Mouse (Mus musculus) forebrain, embryonic 16.5 days (tissue): ENCODE data around the gene Creld1. TPM values are rescaled to one million over a fixed set of nuclear protein-coding genes. Genes with fewer than 3 reads are reported as not detected.

Source experiments
- ATAC-seq: fragments of 200-750 bp; cut with Nextera tagmentation; 2 replicates; pipeline ENCODE4 v1.8.0; 2017; ENCODE audit warnings: mild to moderate bottlenecking, moderate library complexity
- H3K27ac ChIP-seq: fragments of 300-500 bp; sonication (generic); 2 replicates; pipeline ENCODE4 v1.5.1; 2014; ENCODE audit warnings: low read length, control low read depth
- H3K27me3 ChIP-seq: fragments of 300-500 bp; sonication (generic); replicated peaks from 2 replicates; pipeline ENCODE4 v1.6.1; 2014; ENCODE audit warnings: low read length; ENCODE audit not compliant: control insufficient read depth, insufficient read depth
- H3K36me3 ChIP-seq: fragments of 300-500 bp; sonication (generic); 2 replicates; pipeline ENCODE4 v1.6.1; 2014; ENCODE audit not compliant: control insufficient read depth, insufficient read depth
- H3K4me1 ChIP-seq: fragments of 300-500 bp; sonication (generic); replicated peaks from 2 replicates; pipeline ENCODE4 v1.6.1; 2014; ENCODE audit warnings: low read length; ENCODE audit not compliant: control insufficient read depth, insufficient read depth
- H3K4me2 ChIP-seq: fragments of 300-500 bp; sonication (generic); 2 replicates; pipeline ENCODE4 v1.6.1; 2014; ENCODE audit warnings: mild to moderate bottlenecking, low read length, control low read depth
- H3K4me3 ChIP-seq: fragments of 300-500 bp; sonication (generic); replicated peaks from 2 replicates; pipeline ENCODE4 v1.5.1; 2014; ENCODE audit warnings: mild to moderate bottlenecking, low read length, control low read depth
- H3K9ac ChIP-seq: fragments of 300-500 bp; sonication (generic); replicated peaks from 2 replicates; pipeline ENCODE4 v1.6.1; 2014; ENCODE audit warnings: low read depth, low read length, control low read depth
- H3K9me3 ChIP-seq: fragments of 300-500 bp; sonication (generic); 2 replicates; pipeline ENCODE4 v1.6.1; 2016; ENCODE audit warnings: low read length; ENCODE audit not compliant: control insufficient read depth
- WGBS: fragments of 180-500 bp; shearing (Covaris S2); extraction: QIAGEN DNeasy Blood & Tissue Kit; methylation state at CpG from one replicate; pipeline ENCODE4 v1.1.7; 2014; 5-methylcytosine and 5-hydroxymethylcytosine counted together
- polyA plus RNA-seq: library from polyadenylated mRNA; unstranded; fragments of >200 nt; fragmentation: Nextera tagmentation; extraction: Ambion mirVana; gene quantifications from 2 replicates; pipeline ENCODE4 v1.2.1, GENCODE M21; 2015

The Creld1 gene
- polyA plus RNA-seq, 1 experiment from 2014 or later = 73.9 TPM

DNA sequence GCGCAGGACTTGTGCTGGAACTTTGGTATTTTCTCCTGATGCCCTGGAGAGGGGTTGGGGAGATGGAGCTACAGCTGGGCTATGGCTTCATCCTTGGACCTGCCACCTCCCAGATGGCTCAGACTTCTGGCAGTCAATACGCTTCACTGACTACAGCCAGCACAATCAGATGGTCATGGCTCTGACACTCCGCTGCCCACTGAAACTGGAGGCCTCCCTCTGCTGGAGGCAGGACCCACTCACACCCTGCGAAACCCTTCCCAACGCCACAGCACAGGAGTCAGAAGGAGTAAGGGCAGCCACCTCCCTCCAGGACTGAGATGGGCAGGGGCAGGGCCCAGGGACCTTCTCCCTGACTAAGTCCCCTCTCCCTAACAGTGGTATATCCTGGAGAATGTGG, 17.5 kb upstream of the Creld1 start:
- H3K9ac ChIP-seq = no peak overlapping the region
- H3K4me1 ChIP-seq = peaks cover 8% of the 10 kb centered on the region
- H3K9me3 ChIP-seq = no peaks in the 10 kb centered on the region
- no peak overlapping the region for H3K4me3 ChIP-seq
- no peak overlapping the region for H3K27ac ChIP-seq
- H3K36me3 ChIP-seq = no peaks in the 10 kb centered on the region
- WGBS = 57% methylated on average over 5 of the region's 5 CpGs
- H3K4me2 ChIP-seq = no peak overlapping the region
- H3K27me3 ChIP-seq = peaks cover 4% of the 10 kb centered on the region; the same call in 1 of the 2 replicates
- no peak for ATAC-seq

DNA sequence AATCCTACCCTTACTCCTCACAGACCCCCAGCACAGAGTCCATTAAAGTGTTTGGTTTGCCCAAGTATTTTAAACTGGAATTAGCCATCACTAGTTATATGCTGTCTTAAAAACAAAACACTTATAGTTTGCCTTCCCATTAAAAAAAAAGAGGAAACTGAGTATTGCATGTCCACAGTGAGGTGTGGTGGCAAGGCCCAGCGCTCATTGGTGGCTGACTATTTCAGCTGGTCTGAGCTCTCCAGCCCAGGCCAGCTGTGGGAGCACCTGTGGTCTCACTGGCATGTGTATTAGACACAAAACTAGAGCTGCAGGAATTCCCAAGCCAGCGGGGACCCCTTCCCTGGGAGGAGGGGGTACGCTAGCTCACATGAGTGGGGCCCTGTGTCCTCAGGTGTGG, 14.6 kb upstream of the Creld1 start:
- ATAC-seq = 0 out of 2 replicates have a peak, but pooled peaks have one; percentile 7

DNA sequence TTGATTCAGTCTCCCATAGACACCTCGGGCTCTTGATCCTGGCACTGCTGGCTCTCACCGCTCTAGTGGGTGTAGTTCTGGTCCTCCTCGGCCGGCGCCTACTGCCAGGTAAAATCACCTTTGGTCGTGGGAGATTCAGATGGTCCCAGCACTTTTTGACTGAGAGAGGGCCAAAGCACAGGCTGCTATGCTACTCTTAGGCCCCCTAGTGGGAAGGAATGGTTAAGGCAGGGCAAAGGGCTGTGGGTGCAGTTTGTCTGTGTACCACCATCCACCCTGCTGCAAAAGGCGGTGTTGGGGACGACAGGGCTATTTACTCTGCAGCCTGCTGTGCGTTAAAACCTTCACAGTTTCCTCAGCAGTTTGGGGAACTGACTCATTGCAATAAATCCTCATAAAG, 14.1 kb upstream of the Creld1 start:
- Histone ChIP-seq H3K9me3 (no peaks in the 10 kb centered on the region), H3K36me3 (no peaks in the 10 kb centered on the region), H3K27me3 (peaks cover 8% of the 10 kb centered on the region; the same call in 1 of the 2 replicates), H3K4me3 (peak overlapping the region; percentile 39; the same call in 1 of the 2 replicates), H3K9ac (peak overlapping the region; percentile 43; the same call in 1 of the 2 replicates), H3K4me2 (peak overlapping the region; percentile 59), H3K4me1 (peaks cover 8% of the 10 kb centered on the region), H3K27ac (no peak overlapping the region)
- peak; percentile 77 for ATAC-seq
- 7% methylated on average over 9 of the region's 9 CpGs for WGBS

More for the DNA sequence above, 14.6 kb upstream of the Creld1 start:
- no peak overlapping the region for H3K4me3 ChIP-seq
- H3K4me2 ChIP-seq = no peak overlapping the region
- WGBS = 61% methylated on average over 3 of the region's 3 CpGs
- H3K27ac ChIP-seq = no peak overlapping the region
- H3K4me1 ChIP-seq = peaks cover 8% of the 10 kb centered on the region
- H3K36me3 ChIP-seq = no peaks in the 10 kb centered on the region
- no peak overlapping the region for H3K9ac ChIP-seq
- H3K27me3 ChIP-seq = peaks cover 8% of the 10 kb centered on the region; the same call in 1 of the 2 replicates
- H3K9me3 ChIP-seq = no peaks in the 10 kb centered on the region

DNA sequence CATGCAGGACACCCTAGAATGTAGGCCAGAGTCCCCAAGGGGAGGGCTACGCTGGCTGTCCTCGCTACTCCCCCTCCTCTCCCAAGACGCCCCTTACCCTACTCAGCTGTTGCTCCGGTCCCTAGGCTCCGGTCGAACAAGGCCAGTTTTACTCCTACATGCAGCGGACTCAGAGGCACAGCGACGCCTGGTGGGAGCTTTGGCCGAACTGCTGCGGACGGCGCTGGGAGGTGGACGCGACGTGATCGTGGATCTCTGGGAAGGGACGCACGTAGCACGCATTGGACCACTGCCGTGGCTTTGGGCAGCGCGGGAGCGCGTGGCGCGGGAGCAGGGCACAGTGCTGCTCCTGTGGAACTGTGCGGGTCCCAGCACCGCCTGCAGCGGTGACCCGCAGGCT, 13.7 kb upstream of the Creld1 start:
- peaks cover 8% of the 10 kb centered on the region; the same call in 1 of the 2 replicates for H3K27me3 ChIP-seq
- H3K27ac ChIP-seq = no peak overlapping the region
- H3K9me3 ChIP-seq = no peaks in the 10 kb centered on the region
- H3K4me2 ChIP-seq = peak overlapping the region; percentile 59
- no peaks in the 10 kb centered on the region for H3K36me3 ChIP-seq
- WGBS = 1% methylated on average over 31 of the region's 31 CpGs
- peak; percentile 77 for ATAC-seq
- peaks cover 8% of the 10 kb centered on the region for H3K4me1 ChIP-seq
- H3K4me3 ChIP-seq = peak overlapping the region; percentile 39
- peak overlapping the region; percentile 43; the same call in 1 of the 2 replicates for H3K9ac ChIP-seq

DNA sequence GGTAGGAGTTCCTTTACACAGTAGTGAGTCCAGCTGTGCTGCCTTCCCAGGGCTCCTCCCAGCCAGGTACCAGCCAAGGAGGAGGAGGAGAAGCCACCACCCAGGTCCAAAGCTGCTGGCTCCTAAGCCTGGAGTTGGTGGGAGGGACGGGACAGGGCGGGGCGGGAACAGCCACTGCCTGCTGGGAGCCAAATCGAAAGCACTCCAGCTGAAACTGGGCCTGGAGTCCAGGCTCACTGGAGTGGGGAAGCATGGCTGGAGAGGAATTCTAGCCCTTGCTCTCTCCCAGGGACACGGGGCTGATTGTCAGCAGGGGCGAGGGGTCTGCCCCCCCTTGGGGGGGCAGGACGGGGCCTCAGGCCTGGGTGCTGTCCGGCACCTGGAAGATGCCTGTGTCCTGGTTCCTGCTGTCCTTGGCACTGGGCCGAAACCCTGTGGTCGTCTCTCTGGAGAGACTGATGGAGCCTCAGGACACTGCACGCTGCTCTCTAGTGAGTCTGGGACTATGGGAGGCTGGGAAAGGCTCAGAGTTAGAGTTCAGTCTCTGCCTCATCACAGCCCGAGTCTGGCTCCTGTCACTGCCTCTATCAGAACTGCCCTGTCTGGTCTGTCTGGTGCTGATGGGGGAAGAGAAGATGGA, 11.7 kb upstream of the Creld1 start, which contains the start of gene Il17rc:
Gene Il17rc (plus strand): TSS at position 131 of the 640 bp plus-strand sequence.
- WGBS = 23% methylated on average over 12 of the region's 12 CpGs

DNA sequence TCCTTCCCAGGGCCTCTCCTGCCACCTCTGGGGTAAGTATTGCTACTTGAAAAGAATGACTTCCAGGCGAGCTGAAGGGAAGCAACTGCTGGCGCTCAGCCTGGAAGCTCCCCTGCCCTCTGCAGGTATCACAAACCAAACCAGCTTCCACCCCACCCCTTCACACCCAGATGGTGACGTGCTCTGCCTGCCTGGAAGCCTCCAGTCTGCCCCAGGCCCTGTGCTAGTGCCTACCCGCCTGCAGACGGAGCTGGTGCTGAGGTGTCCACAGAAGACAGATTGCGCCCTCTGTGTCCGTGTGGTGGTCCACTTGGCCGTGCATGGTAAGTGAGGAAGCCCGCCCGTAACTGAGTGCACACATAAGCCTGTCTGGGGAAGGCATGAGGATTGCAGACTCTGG, 11.0 kb upstream of the Creld1 start:
- Histone ChIP-seq H3K4me2 (no peak overlapping the region), H3K27ac (no peak overlapping the region), H3K4me3 (no peak overlapping the region), H3K27me3 (peaks cover 8% of the 10 kb centered on the region; the same call in 1 of the 2 replicates), H3K4me1 (peaks cover 8% of the 10 kb centered on the region), H3K9ac (no peak overlapping the region), H3K9me3 (no peaks in the 10 kb centered on the region), H3K36me3 (no peaks in the 10 kb centered on the region)
- ATAC-seq = no peak
- 66% methylated on average over 10 of the region's 10 CpGs for WGBS

More for the DNA sequence above, 11.7 kb upstream of the Creld1 start, which contains the start of gene Il17rc:
- Histone ChIP-seq H3K4me1 (peaks cover 8% of the 10 kb centered on the region), H3K27me3 (peaks cover 8% of the 10 kb centered on the region; the same call in 1 of the 2 replicates), H3K27ac (no peak within 1 kb of the TSS), H3K9me3 (no peaks in the 10 kb centered on the region), H3K9ac (0 out of 2 replicates have a peak within 1 kb of the TSS, but pooled peaks have one; percentile 7), H3K4me3 (no peak within 1 kb of the TSS), H3K36me3 (no peaks in the 10 kb centered on the region), H3K4me2 (no peak within 1 kb of the TSS)
- ATAC-seq = no peak

GRCm38 (mm10) chr6:113473246-113473645, 9.9 kb upstream of the Creld1 start:
- Histone ChIP-seq H3K27ac (no peak overlapping the region), H3K36me3 (no peaks in the 10 kb centered on the region), H3K9ac (no peak overlapping the region), H3K4me3 (no peak overlapping the region), H3K9me3 (no peaks in the 10 kb centered on the region), H3K27me3 (peaks cover 8% of the 10 kb centered on the region; the same call in 1 of the 2 replicates), H3K4me2 (no peak overlapping the region), H3K4me1 (peaks cover 8% of the 10 kb centered on the region)
- no peak for ATAC-seq
- 88% methylated on average over 2 of the region's 2 CpGs for WGBS

DNA sequence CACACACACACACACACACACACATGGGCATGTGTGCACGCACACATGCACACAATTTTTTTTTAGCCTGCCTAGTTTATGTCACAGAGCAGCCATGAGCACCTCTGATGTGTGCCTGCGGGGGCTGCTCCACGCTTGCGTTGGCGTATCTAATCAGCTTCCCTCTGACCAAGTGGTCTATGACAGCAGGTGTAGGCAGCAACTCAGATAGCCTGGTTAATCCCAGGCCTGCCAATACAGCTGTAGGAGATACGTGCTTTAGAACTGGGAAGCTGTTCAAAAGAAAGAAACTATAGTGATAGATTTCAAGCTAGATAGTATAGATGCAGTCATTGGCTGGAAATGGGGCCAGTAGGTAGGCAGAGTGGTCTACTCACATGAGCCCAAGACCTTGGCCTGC, 9.4 kb upstream of the Creld1 start:
- Histone ChIP-seq H3K4me3 (no peak overlapping the region), H3K27me3 (peaks cover 8% of the 10 kb centered on the region; the same call in 1 of the 2 replicates), H3K9me3 (no peaks in the 10 kb centered on the region), H3K27ac (no peak overlapping the region), H3K4me2 (no peak overlapping the region), H3K9ac (no peak overlapping the region), H3K4me1 (peaks cover 8% of the 10 kb centered on the region), H3K36me3 (no peaks in the 10 kb centered on the region)
- 86% methylated on average over 6 of the region's 6 CpGs for WGBS
- ATAC-seq = no peak

GRCm38 (mm10) chr6:113477353-113477752, 5.7 kb upstream of the Creld1 start:
- Histone ChIP-seq H3K9ac (no peak overlapping the region), H3K4me1 (peaks cover 4% of the 10 kb centered on the region), H3K27ac (no peak overlapping the region), H3K9me3 (no peaks in the 10 kb centered on the region), H3K4me3 (no peak overlapping the region), H3K36me3 (no peaks in the 10 kb centered on the region), H3K4me2 (no peak overlapping the region), H3K27me3 (no peaks in the 10 kb centered on the region)
- 62% methylated on average over 7 of the region's 7 CpGs for WGBS
- ATAC-seq = no peak
